Mouse (Mus musculus): Measurements from ENCODE around the gene Galk1. TPM values are rescaled to one million over a fixed set of nuclear protein-coding genes. Genes with fewer than 3 reads are reported as not detected.
A peak's percentile ranks its signal among the peaks of the same experiment; 100 is the strongest.

Gene Galk1
- total RNA-seq (2021), result 10 to 100 TPM; 14.8 to 19.2 TPM
- long read RNA-seq, experiment 1, transcript Galk1-201 (8 exons, 1,406 nt), result major isoform, 42 of 45 reads
- long read RNA-seq, experiment 1, partial matches to known transcripts, result 1 of 45 reads
- long read RNA-seq, experiment 1, other reads (novel, unspliced or antisense), result 2 of 45 reads
- long read RNA-seq, experiment 2, transcript Galk1-201 (8 exons, 1,406 nt), result major isoform, 21 of 26 reads
- long read RNA-seq, experiment 2, partial matches to known transcripts, result 1 of 26 reads
- long read RNA-seq, experiment 2, other reads (novel, unspliced or antisense), result 4 of 26 reads

DNA sequence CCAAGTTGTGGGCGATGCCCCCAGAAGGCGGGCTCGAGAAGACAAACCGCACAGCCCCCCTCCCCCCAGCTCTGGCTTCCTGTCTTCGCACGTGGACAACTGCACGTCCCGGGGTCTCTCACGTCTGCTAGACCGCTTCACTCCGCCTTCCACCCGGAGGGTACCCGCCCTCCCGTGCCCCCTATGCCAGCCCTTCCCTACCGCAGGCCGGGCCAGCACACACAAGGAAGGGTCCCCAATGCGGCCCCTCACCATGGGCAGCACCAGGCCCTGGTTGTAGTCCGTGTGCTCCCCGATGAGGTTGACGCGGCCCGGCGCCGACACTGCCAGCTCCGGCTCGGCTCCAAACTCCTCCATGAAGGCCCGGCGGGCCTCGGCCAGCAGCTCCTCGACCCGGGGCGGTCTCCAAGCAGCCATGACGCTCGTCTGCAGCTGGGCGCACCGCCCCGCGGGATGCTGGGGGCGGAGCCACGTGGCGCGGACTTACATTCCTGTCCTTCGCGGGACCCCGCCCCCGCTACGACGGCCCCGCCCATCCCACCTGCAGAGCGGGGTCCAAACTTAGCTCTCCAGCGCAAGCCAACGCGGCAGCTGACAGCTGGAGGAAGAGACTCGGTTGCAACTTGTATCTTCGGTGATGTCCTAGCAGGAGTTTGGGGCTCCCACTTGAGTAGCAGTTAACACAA, at the start of gene Galk1:
Gene Galk1, minus strand, starts transcription at position 458 of the 686 bp plus-strand sequence.
- DNase-seq, result peak; percentile 90

DNA sequence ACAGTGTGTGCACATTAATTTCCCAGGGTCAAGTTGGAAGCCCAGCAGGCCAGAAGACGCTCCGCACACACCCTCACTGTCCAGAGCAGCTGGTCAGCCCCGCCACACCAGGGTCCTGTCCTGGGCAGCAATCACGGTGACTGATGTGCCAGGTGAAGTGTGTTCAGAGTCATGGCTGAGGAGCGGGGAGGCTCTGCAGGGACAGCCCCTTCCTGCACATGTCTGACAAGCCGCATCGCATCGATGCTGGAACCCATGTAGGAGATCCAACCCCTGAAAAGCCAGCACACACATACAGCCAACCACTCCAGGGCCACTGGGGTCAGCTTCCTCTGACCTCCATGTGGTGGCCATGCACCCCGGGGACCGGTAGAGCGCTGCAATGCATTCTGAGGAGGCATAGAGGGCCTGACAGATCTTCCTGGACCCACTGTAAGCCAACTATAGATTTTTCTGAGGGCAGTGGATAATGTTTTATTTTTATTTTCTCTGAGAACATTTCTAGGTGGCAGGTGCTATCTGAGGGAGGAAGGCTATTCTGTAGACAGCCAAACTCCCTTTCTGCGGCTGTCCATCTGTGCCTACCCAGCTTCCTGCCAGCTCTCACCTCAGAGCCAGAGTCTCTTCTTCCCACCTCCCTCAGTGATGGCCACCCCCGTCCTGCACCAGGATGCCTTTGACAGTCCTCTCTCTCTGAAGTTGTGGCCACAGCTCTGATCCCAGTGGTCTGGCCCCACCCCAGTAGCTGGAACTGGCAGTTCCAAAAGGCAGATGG, 49.3 kb upstream of the Galk1 start:
- DNase-seq, result no peak

- DNase-seq, result no peak
Measured at GRCm38 (mm10) chr11:116060596-116060995, 48.1 kb upstream of the Galk1 start.

DNA sequence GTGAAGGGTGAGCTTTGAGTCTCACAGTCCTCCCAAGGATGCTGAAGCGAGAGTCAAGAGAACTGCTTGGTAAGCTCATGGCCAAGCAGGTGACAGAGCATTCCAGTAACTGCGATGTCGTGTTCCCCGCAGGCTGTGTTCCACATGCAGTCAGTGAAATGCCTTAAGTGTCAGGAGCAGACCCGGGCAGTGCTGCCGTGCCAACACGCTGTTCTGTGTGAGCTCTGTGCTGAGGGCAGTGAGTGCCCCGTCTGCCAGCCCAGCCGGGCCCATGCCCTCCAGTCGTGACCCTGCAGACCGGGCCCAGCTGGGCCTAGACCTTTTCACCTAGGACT, 47.1 kb upstream of the Galk1 start:
- no peak for DNase-seq

DNA sequence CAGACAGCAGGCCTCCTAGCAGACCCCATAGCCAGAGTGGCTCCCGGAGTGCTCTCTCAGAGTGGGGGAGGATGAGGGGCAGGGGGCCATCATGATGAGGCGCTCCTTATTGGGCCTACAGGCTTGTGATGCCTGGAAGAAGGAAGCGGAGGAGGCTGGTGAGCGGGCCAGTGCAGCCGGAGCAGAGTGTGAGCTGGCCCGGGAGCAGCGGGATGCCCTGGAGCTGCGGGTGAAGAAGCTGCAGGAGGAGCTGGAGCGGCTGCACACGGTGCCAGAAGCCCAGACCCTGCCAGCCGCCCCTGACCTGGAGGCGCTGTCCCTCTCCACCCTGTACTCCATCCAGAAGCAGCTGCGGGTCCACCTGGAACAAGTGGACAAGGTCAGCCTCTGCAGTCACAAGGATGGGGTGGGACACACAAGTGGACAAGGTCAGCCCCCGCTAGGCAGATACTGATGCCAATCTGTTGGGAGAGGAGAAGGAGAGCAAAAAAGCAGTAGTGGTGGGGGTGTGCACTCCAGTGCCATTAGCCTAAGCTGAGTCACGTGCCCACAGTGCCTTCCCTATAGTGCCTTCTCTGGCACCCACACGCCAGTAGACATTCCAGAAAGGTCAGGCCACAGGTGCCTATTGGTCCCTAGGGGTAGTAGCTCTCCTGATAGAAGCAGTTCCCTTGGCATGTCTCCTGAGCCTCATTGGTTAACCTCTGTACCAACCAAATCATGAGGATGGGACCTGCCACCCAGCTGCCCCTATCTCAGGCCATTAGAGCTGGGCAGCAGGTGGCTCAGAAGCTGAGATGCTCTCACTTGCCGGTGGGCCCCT, 46.6 kb upstream of the Galk1 start:
- DNase-seq, result no peak

- no peak for DNase-seq
Measured at GRCm38 (mm10) chr11:116058022-116058614, 45.6 kb upstream of the Galk1 start.

- no peak for DNase-seq
Measured at GRCm38 (mm10) chr11:116057237-116057881, 44.8 kb upstream of the Galk1 start.

DNA sequence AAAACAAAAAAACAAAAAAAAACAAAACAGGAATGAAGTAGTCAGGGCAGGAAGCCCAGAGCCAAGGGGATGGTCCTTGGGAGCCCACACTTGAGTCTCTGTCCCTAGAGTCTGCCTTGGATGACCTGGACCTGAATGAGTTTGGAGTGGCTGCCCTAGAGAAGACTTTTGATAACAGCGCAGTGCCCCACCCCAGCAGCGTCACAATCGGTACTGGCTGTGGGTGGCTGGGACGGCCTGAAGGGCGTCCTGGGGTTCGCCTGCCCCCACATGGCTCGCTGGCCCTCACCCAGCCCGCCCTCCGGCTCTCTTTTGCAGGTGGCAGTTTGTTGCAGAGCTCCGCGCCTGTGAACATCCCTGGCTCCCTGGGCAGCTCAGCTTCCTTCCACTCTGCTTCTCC, 43.4 kb upstream of the Galk1 start:
- DNase-seq, result no peak

DNA sequence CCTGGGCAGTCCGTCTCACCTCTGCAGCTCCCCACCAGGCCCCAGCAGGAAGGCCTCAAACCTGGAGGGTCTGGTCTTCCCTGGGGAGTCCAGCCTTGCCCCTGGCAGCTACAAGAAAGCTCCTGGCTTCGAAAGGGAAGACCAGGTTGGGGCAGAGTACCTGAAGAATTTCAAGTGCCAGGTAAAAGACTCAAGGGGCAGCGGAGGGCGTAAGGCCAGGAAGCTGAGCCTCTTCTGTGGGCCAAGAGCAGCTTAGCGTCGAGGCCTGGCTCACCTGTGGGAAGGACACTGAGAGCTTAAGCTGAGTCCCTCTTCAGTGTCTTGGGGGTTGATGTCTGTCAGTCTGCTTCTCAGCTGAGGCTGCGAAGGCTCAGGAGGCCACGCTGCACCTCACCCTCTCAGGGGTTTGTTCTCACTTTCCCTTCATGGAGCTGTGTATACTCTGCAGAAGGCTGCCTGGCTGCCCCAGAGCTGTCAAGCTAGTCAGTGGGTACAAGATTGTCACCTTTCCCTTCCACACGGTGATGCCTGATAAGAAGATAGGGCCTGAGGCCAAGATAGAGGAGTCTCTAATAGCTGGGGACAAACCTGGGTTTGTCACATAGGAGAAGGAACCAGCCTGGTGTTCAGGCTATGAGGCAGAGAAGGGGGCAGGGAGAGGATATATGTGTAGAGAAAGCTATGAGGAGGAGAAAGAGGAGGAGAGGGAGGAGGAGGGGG, 41.2 kb upstream of the Galk1 start:
- DNase-seq, result no peak

- DNase-seq, result no peak
Measured at GRCm38 (mm10) chr11:116050196-116050595, 37.7 kb upstream of the Galk1 start.

DNA sequence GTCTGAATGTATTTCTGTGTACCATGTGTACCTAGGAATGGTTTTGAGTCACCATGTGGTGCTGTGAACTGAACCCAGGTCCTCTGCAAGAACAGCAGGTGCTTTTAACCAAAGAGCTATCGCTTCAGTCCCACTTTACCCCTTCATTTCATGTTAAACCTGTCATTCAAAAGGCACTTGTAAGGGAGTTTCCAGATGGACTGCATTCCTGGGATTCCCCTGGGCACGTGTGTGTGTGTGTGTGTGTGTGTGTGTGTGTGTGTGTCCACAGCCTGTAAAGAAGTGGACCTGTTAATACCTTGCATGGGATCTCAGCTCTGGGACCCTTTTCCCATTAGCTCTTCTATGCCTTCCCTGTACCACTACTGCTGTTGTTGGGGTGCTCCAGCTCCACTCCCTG, 37.1 kb upstream of the Galk1 start:
- no peak for DNase-seq

DNA sequence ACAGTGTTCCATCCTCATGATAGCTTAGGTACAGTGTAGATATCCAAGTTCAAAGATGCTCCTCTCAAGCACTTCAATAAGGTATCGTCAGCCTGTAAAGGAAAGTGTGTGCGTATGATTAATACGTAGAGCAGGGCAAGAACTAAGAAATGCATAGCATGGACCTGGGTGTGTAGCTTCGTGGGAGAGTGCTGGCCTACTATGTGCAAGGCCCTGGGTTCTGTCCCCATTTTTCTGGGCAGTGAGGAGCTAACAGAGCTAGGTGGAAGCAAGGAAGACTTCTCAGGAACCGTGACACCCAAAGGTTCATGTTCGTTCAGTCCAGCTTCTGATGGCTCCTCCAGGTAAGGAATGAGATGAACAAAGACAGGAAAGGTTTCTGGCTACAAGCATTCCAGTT, 32.7 kb upstream of the Galk1 start:
- no peak for DNase-seq

DNA sequence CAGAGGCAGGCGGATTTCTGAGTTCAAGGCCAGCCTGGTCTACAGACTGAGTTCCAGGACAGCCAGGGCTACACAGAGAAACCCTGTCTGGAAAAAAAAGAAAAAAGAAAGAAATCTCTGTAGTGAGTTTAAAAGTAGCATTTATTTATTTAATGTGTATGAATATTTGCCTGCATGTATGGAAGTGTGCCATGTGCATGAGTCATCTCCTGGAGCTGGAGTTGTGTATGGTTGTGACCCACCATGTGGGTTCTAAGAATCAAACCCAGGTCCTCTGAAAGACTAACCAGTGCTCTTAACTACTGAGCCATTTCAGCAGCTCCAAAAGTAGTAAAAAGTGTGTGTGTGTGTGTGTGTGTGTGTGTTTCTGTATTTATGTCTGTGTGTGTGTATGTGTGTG, 30.8 kb upstream of the Galk1 start:
- no peak for DNase-seq

DNA sequence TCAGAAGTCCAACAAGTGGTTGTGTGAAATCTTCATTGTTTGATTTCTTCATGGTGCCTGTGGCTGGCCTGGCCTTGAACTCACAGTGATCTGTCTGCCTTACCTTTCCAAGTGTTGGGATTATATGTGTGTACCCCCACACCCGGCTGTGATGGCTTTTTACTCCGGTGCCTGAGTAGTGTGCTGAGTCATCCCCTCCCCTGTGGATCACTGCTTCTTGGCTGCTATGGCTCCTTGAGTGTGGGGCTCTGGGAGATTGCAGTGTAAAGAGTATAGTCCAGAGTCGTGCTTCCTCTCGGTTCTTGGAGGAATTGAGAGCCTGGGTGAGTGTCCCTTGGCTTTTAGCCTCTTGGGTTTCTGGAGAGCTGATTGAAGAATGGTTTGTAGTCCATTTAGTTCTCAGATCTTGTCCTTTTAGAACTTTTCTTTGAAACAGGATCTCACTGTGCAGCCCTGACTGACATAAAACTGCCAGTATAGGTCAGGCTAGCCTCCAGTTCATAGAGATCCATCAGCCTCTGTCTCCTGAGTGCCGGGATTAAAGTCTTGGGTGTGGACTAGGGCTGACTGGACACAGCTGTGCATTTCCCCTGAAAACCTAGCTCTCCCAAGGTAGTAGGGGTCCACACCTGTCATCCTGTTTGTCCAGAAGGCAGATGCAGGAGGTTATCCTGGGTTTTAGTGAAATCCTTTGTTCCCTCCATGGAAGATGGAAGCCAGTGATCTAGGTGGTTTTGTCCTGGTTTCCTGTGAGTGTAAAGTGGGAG, 30.0 kb upstream of the Galk1 start:
- no peak for DNase-seq

DNA sequence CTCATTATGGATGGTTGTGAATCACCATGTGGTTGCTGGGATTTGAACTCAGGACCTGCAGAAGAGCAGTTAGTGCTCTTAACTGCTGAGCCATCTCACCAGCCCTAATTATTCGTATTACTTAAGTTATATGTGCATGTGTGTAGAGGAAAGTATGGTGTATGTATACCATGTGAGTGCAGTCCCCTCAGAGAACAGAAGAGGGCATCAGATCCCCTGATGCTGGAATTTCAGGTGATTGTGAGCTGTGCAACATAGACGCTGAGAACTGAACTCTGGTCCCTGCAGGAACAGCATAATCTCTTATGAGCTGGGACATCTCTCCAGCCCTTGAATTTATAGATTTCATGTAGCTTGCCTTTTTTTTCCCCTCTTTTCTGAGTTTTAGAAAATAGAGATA, 29.3 kb upstream of the Galk1 start:
- no peak for DNase-seq

- DNase-seq, result no peak
Measured at GRCm38 (mm10) chr11:116040593-116040992, 28.1 kb upstream of the Galk1 start.

DNA sequence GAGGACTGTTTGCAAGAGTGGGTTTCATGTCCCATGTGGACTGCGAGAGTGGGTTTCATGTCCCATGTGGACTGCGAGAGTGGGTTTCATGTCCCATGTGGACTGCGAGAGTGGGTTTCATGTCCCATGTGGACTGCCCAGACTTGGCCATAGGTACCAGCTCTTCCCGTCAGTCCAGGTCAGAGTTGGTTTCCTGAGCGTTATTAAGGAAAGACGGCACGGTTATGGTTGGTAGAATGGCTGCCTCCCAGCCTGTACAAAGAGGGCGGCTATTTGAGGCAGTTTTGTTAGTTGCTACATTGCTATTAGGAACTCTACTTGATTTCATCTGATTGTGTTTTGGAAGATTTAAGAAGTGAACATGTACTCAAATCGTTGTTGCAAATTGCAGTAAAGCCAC, 25.3 kb upstream of the Galk1 start:
- DNase-seq, result no peak

DNA sequence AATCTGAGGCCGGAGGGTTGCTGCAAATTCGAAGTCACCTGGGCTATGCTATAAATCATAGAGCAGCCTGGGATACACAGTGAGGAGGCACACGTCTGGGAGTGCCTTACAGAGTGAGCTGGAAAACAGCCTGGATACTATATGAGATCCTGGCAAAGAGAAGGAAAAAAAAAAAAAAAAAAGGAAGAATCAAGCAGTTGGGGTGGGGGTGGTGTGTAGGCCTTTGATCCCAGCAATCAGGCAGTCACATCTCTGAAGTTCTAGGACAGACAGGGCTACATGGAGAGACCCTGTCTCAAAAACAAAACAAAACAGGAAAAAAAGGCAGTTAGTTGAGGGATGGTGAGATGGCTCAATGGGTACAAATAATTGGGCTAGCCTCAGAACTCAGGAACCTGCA, 24.2 kb upstream of the Galk1 start:
- DNase-seq, result no peak

DNA sequence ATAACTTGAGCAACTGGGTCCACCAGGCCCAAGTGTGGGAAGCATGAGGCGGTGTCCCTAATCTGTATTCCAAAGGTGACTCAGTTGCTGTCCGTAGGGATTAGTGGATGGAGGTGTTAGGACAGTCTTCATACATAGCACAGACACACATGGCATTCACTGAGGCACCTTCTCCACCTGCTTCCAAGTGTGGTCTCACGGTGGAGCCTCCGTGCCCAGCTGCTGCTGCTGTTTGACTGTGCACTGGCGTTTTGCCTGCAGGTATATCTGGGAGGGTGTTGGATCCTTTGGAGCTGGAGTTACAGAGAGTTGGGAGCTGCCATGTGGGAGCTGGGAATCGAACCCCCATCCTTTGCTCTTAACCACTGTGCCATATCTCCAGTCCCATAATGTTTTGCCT, 22.1 kb upstream of the Galk1 start:
- DNase-seq, result no peak
